In genomic region chr19:44372969-44373368, GRCm38 (mm10) we compare ENCODE assay signal across 9 mouse cellular contexts. TPM values are rescaled to one million over a fixed set of nuclear protein-coding genes. Genes with fewer than 3 reads are reported as not detected.
A peak's percentile ranks its signal among the peaks of the same experiment; 100 is the strongest.
DNase-seq lines count a peak whose midpoint lies in the region; ATAC-seq and TF ChIP-seq lines count a peak whose summit lies in the region.
"Had no signal": no experiment of that assay in that cellular context is flagged by ENCODE, and none has a peak within 500 bp of the region (broad histone marks: within the 10 kb centered on the region; RNA-seq: fewer than 3 reads in every experiment).

No protein-coding gene starts in this region.

- 18% methylated on average over 6 of the region's 6 CpGs for WGBS in forebrain, embryonic 12.5 days
- WGBS in liver, embryonic 16.5 days (ENCODE audit: insufficient replicate concordance), result 8% methylated on average over 6 of the region's 6 CpGs

- H3K9me3 ChIP-seq in ES-Bruce4 (replicated peaks; ENCODE audit: control insufficient read depth, insufficient read depth, low read length, poor library complexity, severe bottlenecking), result no peaks in the 10 kb centered on the region; the same call in 1 of the 2 replicates
- H3K9me3 ChIP-seq in forebrain, embryonic 12.5 days, result no peaks in the 10 kb centered on the region
- H3K9me3 ChIP-seq in liver, embryonic 16.5 days (replicated peaks; ENCODE audit: control insufficient read depth, low read length), result no peaks in the 10 kb centered on the region
- H3K9me3 ChIP-seq: limb, embryonic 15.5 days had no signal

- no peak overlapping the region for H3K4me2 ChIP-seq in forebrain, embryonic 12.5 days
- H3K4me2 ChIP-seq in liver, embryonic 16.5 days (ENCODE audit: low read depth, low read length), result no peak overlapping the region
- H3K4me2 ChIP-seq: limb, embryonic 15.5 days had no signal

- H3K4me1 ChIP-seq in ES-Bruce4 (ENCODE audit: control insufficient read depth, insufficient read depth, low read length), result peaks cover 2% of the 10 kb centered on the region
- peaks cover 4% of the 10 kb centered on the region; the same call in 1 of the 2 replicates for H3K4me1 ChIP-seq in forebrain, embryonic 12.5 days
- peaks cover 4% of the 10 kb centered on the region for H3K4me1 ChIP-seq in liver, embryonic 16.5 days (ENCODE audit: control insufficient read depth, low read depth, low read length)
- H3K4me1 ChIP-seq: limb, embryonic 15.5 days had no signal

- peak; percentile 77; the same call in 1 of the 2 replicates for ATAC-seq in forebrain, embryonic 12.5 days (ENCODE audit: low FRiP score)
- ATAC-seq in liver, embryonic 16.5 days (ENCODE audit: low read depth), result peak; percentile 89

- DNase-seq in c-Kit-negative CD71-positive TER-119-positive erythroid progenitor cells, embryonic 14.5 days (ENCODE audit: low read depth, low spot score), result peak; percentile 68
- peak; percentile 83 to 92 for DNase-seq in heart, postnatal 10 days
- DNase-seq in kidney, postnatal 36 days, result peak; percentile 86 to 90
- peak; percentile 46 for DNase-seq in ovary, postnatal 10 days (ENCODE audit: low spot score)
- DNase-seq in thymus, postnatal 14 days, result peak; percentile 89

- no peak overlapping the region for H3K27ac ChIP-seq in ES-Bruce4 (ENCODE audit: insufficient read depth, low read length)
- H3K27ac ChIP-seq in forebrain, embryonic 12.5 days, result no peak overlapping the region
- no peak overlapping the region for H3K27ac ChIP-seq in liver, embryonic 16.5 days (ENCODE audit: low read length)
- H3K27ac ChIP-seq: limb, embryonic 15.5 days had no signal

- peak; percentile 82 for TF ChIP-seq CTCF in ES-Bruce4 (IDR thresholded peaks at IDR 0.05; ENCODE audit: low read depth, low read length)

- no peak overlapping the region for H3K9ac ChIP-seq in ES-Bruce4 (ENCODE audit: low read depth, poor library complexity, severe bottlenecking)
- H3K9ac ChIP-seq in forebrain, embryonic 12.5 days, result no peak overlapping the region
- no peak overlapping the region for H3K9ac ChIP-seq in liver, embryonic 16.5 days (ENCODE audit: low read depth, low read length)
- H3K9ac ChIP-seq: limb, embryonic 15.5 days had no signal

- no peak for TF ChIP-seq EP300 in ES-Bruce4 (IDR thresholded peaks at IDR 0.05; ENCODE audit: insufficient read depth, low read depth, low read length)

- no peak for TF ChIP-seq POLR2A in ES-Bruce4 (IDR thresholded peaks at IDR 0.05; ENCODE audit: insufficient read depth, low read length)

- no peaks in the 10 kb centered on the region for H3K36me3 ChIP-seq in ES-Bruce4 (ENCODE audit: control insufficient read depth, insufficient read depth, low read length, poor library complexity, severe bottlenecking)
- H3K36me3 ChIP-seq in forebrain, embryonic 12.5 days (replicated peaks), result no peaks in the 10 kb centered on the region
- H3K36me3 ChIP-seq in liver, embryonic 16.5 days (ENCODE audit: control insufficient read depth, insufficient read depth), result no peaks in the 10 kb centered on the region
- H3K36me3 ChIP-seq: limb, embryonic 15.5 days had no signal

- no peak overlapping the region for H3K4me3 ChIP-seq in ES-Bruce4 (ENCODE audit: low read depth, low read length)
- no peak overlapping the region for H3K4me3 ChIP-seq in forebrain, embryonic 12.5 days (replicated peaks)
- H3K4me3 ChIP-seq in liver, embryonic 16.5 days (ENCODE audit: low read depth, low read length), result no peak overlapping the region
- H3K4me3 ChIP-seq: limb, embryonic 15.5 days had no signal

- intact Hi-C loops in heart, postnatal 10 days (cut with DNase I), result loop anchor here (1.0 to 5.0 kb wide), 3 partner anchors 46 to 164 kb away; no protein-coding TSS in a partner anchor

- no peaks in the 10 kb centered on the region for H3K27me3 ChIP-seq in ES-Bruce4 (ENCODE audit: control insufficient read depth, insufficient read depth, low read length, poor library complexity, severe bottlenecking)
- 0 out of 2 replicates have a peak, but pooled peaks cover 7% of the 10 kb centered on the region for H3K27me3 ChIP-seq in forebrain, embryonic 12.5 days
- H3K27me3 ChIP-seq in liver, embryonic 16.5 days (ENCODE audit: control insufficient read depth, insufficient read depth, low read depth, low read length), result no peaks in the 10 kb centered on the region
- H3K27me3 ChIP-seq: limb, embryonic 15.5 days had no signal

RNA-seq across cellular contexts. Expression of gene Scd1, which starts 34.7 kb away (rescaled TPM):
- polyA plus RNA-seq in ES-Bruce4 (2011; ENCODE audit: insufficient read depth, insufficient read length, low read depth, missing spikeins), result 114 TPM in 2 replicates
- 10.6 and 10.8 TPM in 2 replicates for polyA plus RNA-seq in forebrain, embryonic 12.5 days (2016; fragmentation: Nextera tagmentation; extraction: Ambion mirVana)
- 10 to 100 TPM; 19.7 to 30.1 TPM for total RNA-seq in heart, postnatal 10 days (2021)
- 19.2 and 25.5 TPM in 2 replicates for polyA plus RNA-seq in liver, embryonic 16.5 days (2015; fragmentation: Nextera tagmentation; extraction: Ambion mirVana)

RNA-seq across cellular contexts. Expression of gene Scd4, which starts 40.1 kb away (rescaled TPM):
- 0.19 TPM in 1 of 2 replicates, not detected in the other for polyA plus RNA-seq in ES-Bruce4 (2011; ENCODE audit: insufficient read depth, insufficient read length, low read depth, missing spikeins)
- polyA plus RNA-seq in forebrain, embryonic 12.5 days (2016; fragmentation: Nextera tagmentation; extraction: Ambion mirVana), result 0.15 and 0.29 TPM in 2 replicates
- 10 to 100 TPM; 44.0 to 67.2 TPM for total RNA-seq in heart, postnatal 10 days (2021)
- 0.04 and 0.07 TPM in 2 replicates for polyA plus RNA-seq in liver, embryonic 16.5 days (2015; fragmentation: Nextera tagmentation; extraction: Ambion mirVana)
